Mouse (Mus musculus): ENCODE results near the gene Cdkn2aip.

GRCm38 (mm10) chr8:47726945-47727344 lies 13.2 kb upstream of the Cdkn2aip start:
- no peak for TF ChIP-seq POLR2A (IDR thresholded peaks at IDR 0.05; ENCODE audit: control insufficient read depth in 1 of 2, insufficient read depth in 1 of 2, low read depth in 1 of 2, low read length in 2 of 2, poor library complexity in 1 of 2)
- TF ChIP-seq TCF12 (IDR thresholded peaks at IDR 0.05; ENCODE audit: low read depth, low read length), result no peak
- no peak for TF ChIP-seq TAL1 (IDR thresholded peaks at IDR 0.05; ENCODE audit: low read length)
- TF ChIP-seq KAT2A (conservative IDR thresholded peaks at IDR 0.05; ENCODE audit: low read depth, low read length), result no peak
- no peak for TF ChIP-seq CTCF (IDR thresholded peaks at IDR 0.05 in 2 of 3, conservative IDR thresholded peaks at IDR 0.05 in 1 of 3; ENCODE audit: control insufficient read depth in 1 of 3, insufficient read depth in 1 of 3, low read depth in 2 of 3, low read length in 3 of 3, poor library complexity in 1 of 3, severe bottlenecking in 1 of 3)
- no peak for TF ChIP-seq MEF2A (IDR thresholded peaks at IDR 0.05; ENCODE audit: extremely low read depth, insufficient replicate concordance, low read depth, low read length, poor library complexity, severe bottlenecking)
- TF ChIP-seq HCFC1 (IDR thresholded peaks at IDR 0.05; ENCODE audit: low read depth, low read length), result no peak
- TF ChIP-seq RCOR1 (IDR thresholded peaks at IDR 0.05; ENCODE audit: low read depth, low read length), result no peak
- no peak for TF ChIP-seq EP300 (IDR thresholded peaks at IDR 0.05; ENCODE audit: low read depth in 1 of 2, low read length in 2 of 2)
- no peak for TF ChIP-seq MAZ (IDR thresholded peaks at IDR 0.05; ENCODE audit: low read depth, low read length)
